Mouse (Mus musculus) embryonic facial prominence, embryonic 11.5 days (tissue): ENCODE data around the gene Iqsec1. TPM values are rescaled to one million over a fixed set of nuclear protein-coding genes. Genes with fewer than 3 reads are reported as not detected.

Experiments
- ATAC-seq: fragments of 200-750 bp; cut with Nextera tagmentation; replicated peaks from 2 replicates; pipeline ENCODE4 v1.8.0; 2017; ENCODE audit warnings: low read depth; ENCODE audit not compliant: insufficient number of reproducible peaks, low FRiP score, low TSS enrichment
- DNase-seq: peaks from one replicate; pipeline ENCODE4 v3.0.0-alpha.2; 2015; ENCODE audit warnings: low spot score
- H3K27ac ChIP-seq: fragments of 300-500 bp; sonication (generic); replicated peaks from 2 replicates; pipeline ENCODE4 v1.5.1; 2014; ENCODE audit warnings: mild to moderate bottlenecking, low read depth, low read length, control low read depth
- H3K27me3 ChIP-seq: fragments of 300-500 bp; sonication (generic); 2 replicates; pipeline ENCODE4 v1.6.1; 2014; ENCODE audit warnings: mild to moderate bottlenecking, low read length, moderate library complexity, mixed read lengths; ENCODE audit not compliant: control insufficient read depth, insufficient read depth
- H3K36me3 ChIP-seq: fragments of 300-500 bp; sonication (generic); replicated peaks from 2 replicates; pipeline ENCODE4 v1.6.1; 2014; ENCODE audit warnings: low read depth, mild to moderate bottlenecking, low read length, moderate library complexity, mixed read lengths; ENCODE audit not compliant: control insufficient read depth, insufficient read depth
- H3K4me1 ChIP-seq: fragments of 300-500 bp; sonication (generic); 2 replicates; pipeline ENCODE4 v1.6.1; 2014; ENCODE audit warnings: low read length, mixed read lengths; ENCODE audit not compliant: control insufficient read depth, insufficient read depth
- H3K4me2 ChIP-seq: fragments of 300-500 bp; sonication (generic); 2 replicates; pipeline ENCODE4 v1.6.1; 2014; ENCODE audit warnings: low read depth, mild to moderate bottlenecking, control low read depth, low read length, moderate library complexity
- H3K4me3 ChIP-seq: fragments of 300-500 bp; sonication (generic); 2 replicates; pipeline ENCODE4 v1.5.1; 2014; ENCODE audit warnings: low read depth, low read length, control low read depth
- H3K9ac ChIP-seq: fragments of 300-500 bp; sonication (generic); replicated peaks from 2 replicates; pipeline ENCODE4 v1.6.1; 2014; ENCODE audit warnings: mild to moderate bottlenecking, control low read depth, low read length
- H3K9me3 ChIP-seq: fragments of 300-500 bp; sonication (generic); replicated peaks from 2 replicates; pipeline ENCODE4 v1.6.1; 2016; ENCODE audit warnings: mild to moderate bottlenecking, low read length, inconsistent platforms, mixed read lengths; ENCODE audit not compliant: control insufficient read depth
- whole genome bisulfite sequencing: fragments of 180-500 bp; shearing (Covaris S2); extraction: QIAGEN DNeasy Blood & Tissue Kit; methylation state at CpG from one replicate; pipeline ENCODE4 v1.1.7; 2014; 5-methylcytosine and 5-hydroxymethylcytosine counted together
- polyA plus RNA-seq: library from polyadenylated mRNA; unstranded; fragments of >200 nt; fragmentation: Nextera tagmentation; extraction: Ambion mirVana; gene quantifications from 2 replicates; pipeline ENCODE4 v1.2.1, GENCODE M21; 2014

The Iqsec1 gene
- polyA plus RNA-seq, 1 experiment from 2014 or later: 6.1 TPM

GRCm38 (mm10) chr6:90722993-90723392, 265.5 kb downstream of the Iqsec1 start:
- DNase-seq: no peak
- no peak overlapping the region for H3K4me2 ChIP-seq
- no peaks in the 10 kb centered on the region for H3K36me3 ChIP-seq
- WGBS: 74% methylated on average over 3 of the region's 3 CpGs
- H3K9me3 ChIP-seq: no peaks in the 10 kb centered on the region
- H3K4me3 ChIP-seq: no peak overlapping the region
- ATAC-seq: no peak
- no peaks in the 10 kb centered on the region for H3K27me3 ChIP-seq
- H3K27ac ChIP-seq: no peak overlapping the region
- H3K4me1 ChIP-seq: no peaks in the 10 kb centered on the region; the same call in 1 of the 2 replicates
- H3K9ac ChIP-seq: no peak overlapping the region

- H3K4me3 ChIP-seq: no peak overlapping the region
- DNase-seq (no peak), ATAC-seq (no peak)
- H3K9ac ChIP-seq: no peak overlapping the region
- WGBS: 62% methylated on average over 5 of the region's 5 CpGs
- H3K4me1 ChIP-seq: no peaks in the 10 kb centered on the region; the same call in none of the 2 replicates
- no peaks in the 10 kb centered on the region for H3K9me3 ChIP-seq
- H3K27me3 ChIP-seq: no peaks in the 10 kb centered on the region
- no peak overlapping the region for H3K4me2 ChIP-seq
- no peaks in the 10 kb centered on the region for H3K36me3 ChIP-seq
- H3K27ac ChIP-seq: no peak overlapping the region
These were observed 267.3 kb downstream of the Iqsec1 start for GRCm38 (mm10) chr6:90720996-90721746.

GRCm38 (mm10) chr6:90720201-90720600, 268.3 kb downstream of the Iqsec1 start:
- 66% methylated on average over 3 of the region's 3 CpGs for WGBS
- no peaks in the 10 kb centered on the region for H3K27me3 ChIP-seq
- H3K9me3 ChIP-seq: no peaks in the 10 kb centered on the region
- peaks cover 3% of the 10 kb centered on the region for H3K4me1 ChIP-seq
- H3K4me2 ChIP-seq: no peak overlapping the region
- no peak overlapping the region for H3K9ac ChIP-seq
- ATAC-seq (no peak), DNase-seq (no peak)
- H3K27ac ChIP-seq: no peak overlapping the region
- H3K4me3 ChIP-seq: no peak overlapping the region
- no peaks in the 10 kb centered on the region for H3K36me3 ChIP-seq

- no peaks in the 10 kb centered on the region for H3K27me3 ChIP-seq
- ATAC-seq (no peak), DNase-seq (no peak)
- no peak overlapping the region for H3K4me3 ChIP-seq
- peaks cover 3% of the 10 kb centered on the region for H3K4me1 ChIP-seq
- H3K9ac ChIP-seq: no peak overlapping the region
- 89% methylated on average over 6 of the region's 6 CpGs for WGBS
- no peak overlapping the region for H3K4me2 ChIP-seq
- H3K36me3 ChIP-seq: no peaks in the 10 kb centered on the region
- no peak overlapping the region for H3K27ac ChIP-seq
- H3K9me3 ChIP-seq: no peaks in the 10 kb centered on the region
These were observed 269.1 kb downstream of the Iqsec1 start for GRCm38 (mm10) chr6:90719402-90719801.

GRCm38 (mm10) chr6:90718477-90718876, 270.0 kb downstream of the Iqsec1 start:
- H3K9ac ChIP-seq: no peak overlapping the region
- no peak overlapping the region for H3K4me3 ChIP-seq
- no peak for ATAC-seq
- no peak for DNase-seq
- H3K27me3 ChIP-seq: no peaks in the 10 kb centered on the region
- H3K9me3 ChIP-seq: no peaks in the 10 kb centered on the region
- WGBS: 79% methylated on average over 3 of the region's 3 CpGs
- H3K4me1 ChIP-seq: peaks cover 3% of the 10 kb centered on the region; the same call in 1 of the 2 replicates
- H3K36me3 ChIP-seq: no peaks in the 10 kb centered on the region
- H3K27ac ChIP-seq: no peak overlapping the region
- H3K4me2 ChIP-seq: no peak overlapping the region

- 45% methylated on average over 1 of the region's 1 CpGs for WGBS
- no peak for DNase-seq
- Histone ChIP-seq H3K4me3 (no peak overlapping the region), H3K27ac (no peak overlapping the region), H3K9ac (no peak overlapping the region), H3K9me3 (no peaks in the 10 kb centered on the region), H3K4me1 (peaks cover 3% of the 10 kb centered on the region; the same call in 1 of the 2 replicates), H3K27me3 (no peaks in the 10 kb centered on the region), H3K36me3 (no peaks in the 10 kb centered on the region), H3K4me2 (no peak overlapping the region)
- ATAC-seq: no peak
These were observed 270.8 kb downstream of the Iqsec1 start for GRCm38 (mm10) chr6:90717711-90718110.

- no peak overlapping the region for H3K9ac ChIP-seq
These were observed 271.6 kb downstream of the Iqsec1 start for GRCm38 (mm10) chr6:90716853-90717252.

GRCm38 (mm10) chr6:90716066-90716704, 272.3 kb downstream of the Iqsec1 start:
- 2% methylated on average over 39 of the region's 49 CpGs for WGBS
- no peaks in the 10 kb centered on the region for H3K27me3 ChIP-seq
- H3K9me3 ChIP-seq: no peaks in the 10 kb centered on the region
- H3K27ac ChIP-seq: peak overlapping the region; percentile 52; the same call in 1 of the 2 replicates
- peak overlapping the region; percentile 83 for H3K4me2 ChIP-seq
- H3K9ac ChIP-seq: peak overlapping the region; percentile 83
- H3K4me3 ChIP-seq: peak overlapping the region; percentile 68
- H3K4me1 ChIP-seq: peaks cover 8% of the 10 kb centered on the region; the same call in 1 of the 2 replicates
- DNase-seq (peak; percentile 89), ATAC-seq (peak; percentile 88)
- H3K36me3 ChIP-seq: no peaks in the 10 kb centered on the region

More at GRCm38 (mm10) chr6:90716853-90717252, 271.6 kb downstream of the Iqsec1 start:
- Histone ChIP-seq H3K27me3 (no peaks in the 10 kb centered on the region), H3K4me1 (peaks cover 3% of the 10 kb centered on the region; the same call in 1 of the 2 replicates), H3K4me2 (peak overlapping the region; percentile 83), H3K27ac (no peak overlapping the region), H3K9me3 (no peaks in the 10 kb centered on the region), H3K4me3 (peak overlapping the region; percentile 68), H3K36me3 (no peaks in the 10 kb centered on the region)
- WGBS: 43% methylated on average over 4 of the region's 4 CpGs
- DNase-seq: no peak
- ATAC-seq: no peak
